Mouse (Mus musculus) hindbrain, embryonic 10.5 days (tissue): ENCODE measurements around the gene F2rl2. TPM values are rescaled to one million over a fixed set of nuclear protein-coding genes. Genes with fewer than 3 reads are reported as not detected.

Experiments used
- DNase-seq: peaks from one replicate; pipeline ENCODE4 v3.0.0-alpha.2; 2017; ENCODE audit warnings: low spot score
- H3K27ac ChIP-seq: fragments of 300-500 bp; sonication (generic); 2 replicates; pipeline ENCODE4 v1.5.1; 2016; ENCODE audit warnings: mild to moderate bottlenecking, moderate library complexity
- H3K27me3 ChIP-seq: fragments of 300-500 bp; sonication (generic); 2 replicates; pipeline ENCODE4 v1.6.1; 2016; ENCODE audit warnings: mild to moderate bottlenecking; ENCODE audit not compliant: poor library complexity, insufficient read depth, severe bottlenecking
- H3K36me3 ChIP-seq: fragments of 300-500 bp; sonication (generic); 2 replicates; pipeline ENCODE4 v1.6.1; 2016; ENCODE audit warnings: mild to moderate bottlenecking, moderate library complexity
- H3K4me1 ChIP-seq: fragments of 300-500 bp; sonication (generic); replicated peaks from 2 replicates; pipeline ENCODE4 v1.6.1; 2016; ENCODE audit warnings: mild to moderate bottlenecking
- H3K4me3 ChIP-seq: fragments of 300-500 bp; sonication (generic); 2 replicates; pipeline ENCODE4 v1.5.1; 2016; ENCODE audit warnings: mild to moderate bottlenecking, moderate library complexity
- H3K9me3 ChIP-seq: fragments of 300-500 bp; sonication (generic); 2 replicates; pipeline ENCODE4 v1.6.1; 2016; ENCODE audit warnings: mild to moderate bottlenecking, moderate library complexity
- WGBS: fragments of 180-500 bp; shearing (Covaris S2); methylation state at CpG from one replicate; pipeline ENCODE4 v1.1.7; 2016; 5-methylcytosine and 5-hydroxymethylcytosine counted together
- polyA plus RNA-seq: library from polyadenylated mRNA; unstranded; fragments of >200 nt; fragmentation: Nextera tagmentation; extraction: Ambion mirVana; gene quantifications from 2 replicates; pipeline ENCODE4 v1.2.1, GENCODE M21; 2016

The F2rl2 gene
- polyA plus RNA-seq = 1.7 and 1.8 TPM in 2 replicates

DNA sequence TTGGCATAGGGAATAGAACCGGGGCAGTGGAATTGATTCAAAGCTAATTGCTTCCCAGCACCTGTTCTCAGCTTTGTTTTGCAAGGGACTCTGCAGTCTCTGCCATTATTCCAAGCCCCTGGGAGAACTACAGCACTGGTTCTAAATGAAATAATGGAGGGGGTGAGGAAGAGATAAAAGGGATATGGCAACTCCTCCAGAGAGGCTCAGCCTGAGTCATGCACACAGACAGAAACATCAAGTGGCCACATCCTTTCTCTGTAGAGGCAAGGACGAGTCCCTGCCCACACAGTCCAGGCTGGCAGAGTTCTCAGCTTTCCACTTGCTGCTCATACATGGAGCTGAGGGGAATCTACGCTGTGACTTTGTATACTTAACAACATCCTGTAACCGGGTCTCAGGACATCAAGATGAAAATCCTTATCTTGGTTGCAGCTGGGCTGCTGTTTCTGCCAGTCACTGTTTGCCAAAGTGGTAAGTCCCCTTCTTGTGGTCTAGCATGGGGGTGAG lies at the start of gene F2rl2:
Gene F2rl2, plus strand, starts transcription at position 200 of the 510 bp plus-strand sequence.
- 68% methylated on average over 4 of the region's 4 CpGs for WGBS
- H3K9me3 ChIP-seq = no peaks in the 10 kb centered on the region
- no peak for DNase-seq
- H3K27ac ChIP-seq = no peak within 1 kb of the TSS
- no peak within 1 kb of the TSS for H3K4me3 ChIP-seq
- H3K27me3 ChIP-seq = no peaks in the 10 kb centered on the region
- H3K4me1 ChIP-seq = no peaks in the 10 kb centered on the region
- H3K36me3 ChIP-seq = peaks cover 8% of the 10 kb centered on the region; the same call in 1 of the 2 replicates

GRCm38 (mm10) chr13:95647248-95647647 lies 49.4 kb upstream of the F2rl2 start:
- WGBS = 90% methylated on average over 4 of the region's 4 CpGs
- H3K27ac ChIP-seq = no peak overlapping the region
- DNase-seq = no peak
- H3K4me1 ChIP-seq = peaks cover 4% of the 10 kb centered on the region; the same call in 1 of the 2 replicates
- H3K27me3 ChIP-seq = no peaks in the 10 kb centered on the region
- no peaks in the 10 kb centered on the region for H3K9me3 ChIP-seq
- peaks cover 56% of the 10 kb centered on the region for H3K36me3 ChIP-seq
- no peak overlapping the region for H3K4me3 ChIP-seq

- Histone ChIP-seq H3K27ac (no peak overlapping the region), H3K9me3 (no peaks in the 10 kb centered on the region), H3K36me3 (peaks cover 41% of the 10 kb centered on the region), H3K4me3 (no peak overlapping the region), H3K4me1 (no peaks in the 10 kb centered on the region), H3K27me3 (no peaks in the 10 kb centered on the region)
- DNase-seq = no peak
- WGBS = 95% methylated on average over 3 of the region's 3 CpGs
These were observed 46.7 kb upstream of the F2rl2 start for GRCm38 (mm10) chr13:95649941-95650340.

GRCm38 (mm10) chr13:95651870-95652668 lies 44.6 kb upstream of the F2rl2 start:
- no peak for DNase-seq
- Histone ChIP-seq H3K4me3 (no peak overlapping the region), H3K27ac (no peak overlapping the region), H3K4me1 (0 out of 2 replicates have a peak, but pooled peaks cover under 1% of the 10 kb centered on the region), H3K27me3 (no peaks in the 10 kb centered on the region), H3K36me3 (peaks cover 32% of the 10 kb centered on the region), H3K9me3 (no peaks in the 10 kb centered on the region)
- WGBS = 84% methylated on average over 7 of the region's 7 CpGs

- Histone ChIP-seq H3K27ac (no peak overlapping the region), H3K27me3 (no peaks in the 10 kb centered on the region), H3K9me3 (no peaks in the 10 kb centered on the region), H3K4me1 (peaks cover 6% of the 10 kb centered on the region; the same call in 1 of the 2 replicates), H3K36me3 (peaks cover 44% of the 10 kb centered on the region), H3K4me3 (no peak overlapping the region)
- 89% methylated on average over 4 of the region's 4 CpGs for WGBS
- no peak for DNase-seq
These were observed 43.0 kb upstream of the F2rl2 start for GRCm38 (mm10) chr13:95653696-95654095.

- WGBS = 57% methylated on average over 9 of the region's 9 CpGs
- peaks cover 6% of the 10 kb centered on the region; the same call in 1 of the 2 replicates for H3K4me1 ChIP-seq
- no peak overlapping the region for H3K4me3 ChIP-seq
- no peak overlapping the region for H3K27ac ChIP-seq
- no peaks in the 10 kb centered on the region for H3K27me3 ChIP-seq
- DNase-seq = no peak
- H3K9me3 ChIP-seq = no peaks in the 10 kb centered on the region
- H3K36me3 ChIP-seq = peaks cover 46% of the 10 kb centered on the region
These were observed 41.4 kb upstream of the F2rl2 start for GRCm38 (mm10) chr13:95655284-95655683.

- no peak for DNase-seq
- H3K27me3 ChIP-seq = no peaks in the 10 kb centered on the region
- peaks cover 62% of the 10 kb centered on the region for H3K36me3 ChIP-seq
- H3K4me3 ChIP-seq = no peak overlapping the region
- no peak overlapping the region; the same call in 1 of the 2 replicates for H3K27ac ChIP-seq
- peaks cover 6% of the 10 kb centered on the region; the same call in 1 of the 2 replicates for H3K4me1 ChIP-seq
- 66% methylated on average over 9 of the region's 9 CpGs for WGBS
- H3K9me3 ChIP-seq = no peaks in the 10 kb centered on the region
These were observed 39.5 kb upstream of the F2rl2 start for GRCm38 (mm10) chr13:95657171-95657570.

DNA sequence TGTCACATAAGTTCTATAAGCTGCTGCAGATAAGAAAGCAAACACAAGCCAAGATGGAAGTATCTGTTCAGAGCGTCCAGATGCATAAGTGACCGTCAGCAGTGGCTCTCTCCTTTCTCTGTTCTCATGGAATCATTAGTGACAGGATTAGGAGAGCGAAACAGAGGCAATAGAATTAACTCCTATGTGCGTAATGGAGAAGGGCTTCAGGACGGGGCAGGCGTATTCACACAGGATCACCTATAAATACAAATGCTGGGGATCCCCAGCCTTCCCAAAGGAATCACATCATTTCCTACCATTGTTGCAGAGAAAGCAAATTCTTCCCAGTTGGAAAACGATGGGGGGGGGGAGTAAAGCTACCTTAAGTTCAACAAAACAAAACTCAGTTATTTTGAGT lies 37.2 kb upstream of the F2rl2 start:
- Histone ChIP-seq H3K36me3 (peaks cover 82% of the 10 kb centered on the region), H3K4me3 (no peak overlapping the region), H3K27me3 (no peaks in the 10 kb centered on the region), H3K27ac (no peak overlapping the region), H3K4me1 (peaks cover 6% of the 10 kb centered on the region; the same call in 1 of the 2 replicates), H3K9me3 (no peaks in the 10 kb centered on the region)
- DNase-seq = no peak
- 88% methylated on average over 7 of the region's 7 CpGs for WGBS

- Histone ChIP-seq H3K36me3 (peaks cover 84% of the 10 kb centered on the region), H3K9me3 (no peaks in the 10 kb centered on the region), H3K27me3 (no peaks in the 10 kb centered on the region), H3K27ac (no peak overlapping the region), H3K4me1 (peaks cover 14% of the 10 kb centered on the region), H3K4me3 (no peak overlapping the region)
- DNase-seq = no peak
- WGBS = 96% methylated on average over 4 of the region's 4 CpGs
These were observed 32.8 kb upstream of the F2rl2 start for GRCm38 (mm10) chr13:95663834-95664233.

- no peaks in the 10 kb centered on the region for H3K9me3 ChIP-seq
- H3K27me3 ChIP-seq = no peaks in the 10 kb centered on the region
- 0 out of 2 replicates have a peak overlapping the region, but pooled peaks have one; percentile 29 for H3K27ac ChIP-seq
- no peak for DNase-seq
- peaks cover 14% of the 10 kb centered on the region for H3K4me1 ChIP-seq
- no peak overlapping the region for H3K4me3 ChIP-seq
- 82% methylated on average over 13 of the region's 13 CpGs for whole genome bisulfite sequencing
- peaks cover 84% of the 10 kb centered on the region for H3K36me3 ChIP-seq
These were observed 30.9 kb upstream of the F2rl2 start for GRCm38 (mm10) chr13:95665644-95666356.

DNA sequence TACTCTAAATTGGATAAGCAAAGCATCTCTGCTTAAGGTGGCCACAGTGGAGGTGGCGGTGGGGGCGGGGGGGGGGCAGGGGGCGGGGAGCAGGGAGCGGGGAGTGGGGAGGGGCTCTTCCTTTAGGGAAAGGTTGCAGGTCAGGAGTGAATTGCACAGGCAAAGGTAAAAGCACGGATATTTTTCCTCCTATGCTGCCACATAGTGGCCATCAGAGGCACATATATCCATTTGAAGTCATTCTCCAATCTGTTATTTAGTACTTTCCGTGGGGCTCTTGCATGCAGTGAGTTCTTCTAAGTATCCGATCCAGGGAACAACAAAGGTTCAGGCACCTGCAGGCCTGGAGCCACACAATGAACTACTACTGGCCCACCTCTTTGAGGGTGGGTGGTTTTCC lies 29.4 kb upstream of the F2rl2 start:
- H3K9me3 ChIP-seq = no peaks in the 10 kb centered on the region
- WGBS = 23% methylated on average over 7 of the region's 7 CpGs
- peak; percentile 13 for DNase-seq
- H3K27ac ChIP-seq = no peak overlapping the region
- H3K27me3 ChIP-seq = no peaks in the 10 kb centered on the region
- H3K4me1 ChIP-seq = peaks cover 14% of the 10 kb centered on the region
- peaks cover 83% of the 10 kb centered on the region for H3K36me3 ChIP-seq
- no peak overlapping the region for H3K4me3 ChIP-seq

DNA sequence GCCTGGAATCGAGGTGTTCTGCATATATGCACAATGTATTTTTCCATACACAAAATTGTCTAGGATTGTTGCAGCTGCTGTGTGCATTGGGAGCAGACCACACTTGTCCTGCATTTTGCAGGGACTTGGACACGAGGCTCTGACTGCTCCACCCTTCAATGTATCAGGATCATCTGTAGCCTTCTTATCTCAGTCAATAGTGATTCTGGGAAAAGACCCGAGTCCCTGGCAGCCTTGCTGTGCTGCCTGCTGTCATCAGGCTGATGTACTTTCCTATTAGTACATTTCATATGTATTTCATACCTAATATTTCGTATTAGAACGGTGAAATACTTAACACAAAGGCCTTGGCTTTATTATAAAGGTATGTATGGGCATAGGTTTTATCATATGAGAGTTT lies 26.1 kb upstream of the F2rl2 start:
- H3K9me3 ChIP-seq = no peaks in the 10 kb centered on the region
- H3K27me3 ChIP-seq = no peaks in the 10 kb centered on the region
- WGBS = 92% methylated on average over 5 of the region's 5 CpGs
- peaks cover 66% of the 10 kb centered on the region for H3K36me3 ChIP-seq
- no peak for DNase-seq
- H3K4me3 ChIP-seq = no peak overlapping the region
- peaks cover 13% of the 10 kb centered on the region for H3K4me1 ChIP-seq
- H3K27ac ChIP-seq = no peak overlapping the region
